Mouse (Mus musculus) heart, postnatal 4 days (tissue): ENCODE results near the gene Pdcd2. TPM values are rescaled to one million over a fixed set of nuclear protein-coding genes. Genes with fewer than 3 reads are reported as not detected.
"Not testable (repeated sequence)": the region's sequence is repeated elsewhere in the genome, so short reads cannot be mapped to it uniquely, and the experiment has no call there.

Source experiments
- DNase-seq: peaks from one replicate; pipeline ENCODE4 v3.0.0; 2021
- total RNA-seq, 2 experiments: library from RNA; stranded (reverse); gene quantifications; 2 replicates each; pipeline ENCODE4 v1.2.3; 2021

The Pdcd2 gene
- 10 to 100 TPM; 19.5 to 21.7 TPM for total RNA-seq

DNA sequence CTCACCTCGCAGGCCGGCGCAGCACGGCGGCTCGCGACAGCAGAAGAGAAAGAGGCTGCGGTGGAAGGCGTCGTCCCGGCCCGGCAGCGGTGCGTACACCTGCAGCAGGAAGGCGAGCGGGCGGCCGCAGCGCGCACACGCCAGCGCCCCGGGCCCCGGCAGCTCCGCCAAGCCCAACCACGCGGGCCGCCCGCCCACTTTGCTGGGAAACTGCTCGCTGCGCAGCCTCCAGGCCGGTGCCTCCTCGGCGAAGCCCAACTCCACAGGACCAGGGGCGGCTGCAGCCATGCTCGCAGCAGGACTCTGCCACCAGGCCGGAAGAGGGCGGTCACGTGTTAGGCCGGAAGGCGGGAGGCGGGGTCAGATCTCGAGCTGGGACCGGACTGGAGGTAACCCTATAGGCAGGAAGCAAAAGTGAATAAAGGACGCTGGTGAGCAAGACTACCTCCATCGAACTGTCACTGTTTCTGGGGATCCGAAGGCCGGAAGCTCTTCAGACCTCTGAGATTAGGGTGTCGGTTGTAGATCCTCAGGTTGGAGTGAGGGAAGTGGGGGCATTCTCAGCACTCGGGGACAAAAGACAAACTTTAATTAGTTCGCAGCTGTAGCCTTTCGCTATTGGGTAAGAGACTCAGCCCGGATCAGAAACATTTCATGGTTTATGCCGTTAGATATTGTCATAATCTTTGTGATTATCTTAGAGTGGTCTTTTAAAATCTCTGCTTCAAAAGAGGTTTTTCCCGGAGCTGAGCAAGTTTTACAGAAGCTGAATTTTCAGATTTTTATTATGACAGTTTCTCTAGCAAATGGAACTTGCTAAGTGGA lies at the start of gene Pdcd2:
Gene Pdcd2 (minus strand): TSS at position 316 of the 825 bp plus-strand sequence.
- peak; percentile 96 for DNase-seq

DNA sequence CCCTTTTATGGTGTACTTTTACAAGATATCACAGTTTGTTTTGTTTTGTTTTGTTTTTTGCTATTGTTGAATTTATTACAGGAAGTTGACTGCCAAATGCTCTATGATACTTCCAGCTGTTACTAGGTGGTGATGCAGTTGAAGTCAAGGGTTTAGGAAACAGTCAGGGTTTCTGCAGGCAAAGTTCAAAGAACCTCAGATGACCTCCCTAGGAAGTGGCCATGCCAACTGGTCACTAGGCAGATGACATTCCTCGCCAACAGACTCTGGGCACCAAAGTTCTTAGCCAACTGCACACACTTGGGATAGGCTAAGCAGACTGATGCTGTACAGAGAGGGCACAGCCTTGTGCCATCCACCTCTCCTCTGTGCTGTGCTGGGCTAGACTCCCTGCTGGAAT lies 48.0 kb upstream of the Pdcd2 start:
- DNase-seq: no peak

GRCm38 (mm10) chr17:15566908-15567307 lies 39.8 kb upstream of the Pdcd2 start:
- no peak for DNase-seq

- no peak for DNase-seq
These were observed 37.8 kb upstream of the Pdcd2 start for GRCm38 (mm10) chr17:15564928-15565300.

- peak; percentile 100 for DNase-seq
These were observed 37.2 kb upstream of the Pdcd2 start, which contains the start of gene Prdm9 for GRCm38 (mm10) chr17:15564014-15564927. Gene Prdm9, minus strand, starts transcription at chr17:15564354.

- no peak for DNase-seq
These were observed 32.8 kb upstream of the Pdcd2 start for GRCm38 (mm10) chr17:15559946-15560345.

GRCm38 (mm10) chr17:15549713-15550112 lies 22.6 kb upstream of the Pdcd2 start:
- no peak for DNase-seq

DNA sequence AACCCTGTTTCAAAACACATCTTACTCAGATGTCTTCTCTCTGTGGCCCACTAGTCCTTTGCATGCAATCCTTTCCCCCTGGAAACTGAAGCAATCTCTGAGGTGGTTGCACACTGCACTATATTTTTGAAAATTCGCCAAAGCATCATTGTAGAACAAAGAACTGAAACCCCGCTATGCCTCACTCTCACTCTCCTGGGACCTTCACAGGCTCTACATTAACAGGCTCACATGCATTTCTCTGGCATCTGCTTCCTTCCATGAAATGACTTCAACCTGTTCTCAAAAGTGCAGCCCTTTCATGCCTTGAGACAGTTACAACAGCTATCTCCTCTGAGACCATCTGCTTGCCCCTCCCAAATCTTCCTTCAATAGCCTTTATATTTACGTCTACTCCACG lies 19.3 kb upstream of the Pdcd2 start:
- DNase-seq: no peak

DNA sequence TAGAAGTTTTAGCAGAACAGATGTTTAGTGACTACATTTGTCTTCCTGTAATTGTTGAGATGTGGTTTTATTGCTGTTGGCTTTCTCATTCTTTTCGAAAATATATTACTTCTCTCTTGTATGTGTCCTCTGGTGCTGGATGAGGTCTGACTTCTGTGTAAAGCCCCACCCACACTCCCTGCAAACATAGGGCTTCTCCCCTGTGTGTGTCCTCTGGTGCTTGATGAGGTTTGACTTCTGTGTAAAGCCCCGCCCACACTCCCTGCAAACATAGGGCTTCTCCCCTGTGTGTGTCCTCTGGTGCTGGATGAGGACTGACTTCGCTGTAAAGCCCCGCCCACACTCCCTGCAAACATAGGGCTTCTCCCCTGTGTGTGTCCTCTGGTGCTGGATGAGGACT lies 16.8 kb upstream of the Pdcd2 start:
- DNase-seq: not testable (repeated sequence)

GRCm38 (mm10) chr17:15540309-15540708 lies 13.2 kb upstream of the Pdcd2 start:
- DNase-seq: no peak

DNA sequence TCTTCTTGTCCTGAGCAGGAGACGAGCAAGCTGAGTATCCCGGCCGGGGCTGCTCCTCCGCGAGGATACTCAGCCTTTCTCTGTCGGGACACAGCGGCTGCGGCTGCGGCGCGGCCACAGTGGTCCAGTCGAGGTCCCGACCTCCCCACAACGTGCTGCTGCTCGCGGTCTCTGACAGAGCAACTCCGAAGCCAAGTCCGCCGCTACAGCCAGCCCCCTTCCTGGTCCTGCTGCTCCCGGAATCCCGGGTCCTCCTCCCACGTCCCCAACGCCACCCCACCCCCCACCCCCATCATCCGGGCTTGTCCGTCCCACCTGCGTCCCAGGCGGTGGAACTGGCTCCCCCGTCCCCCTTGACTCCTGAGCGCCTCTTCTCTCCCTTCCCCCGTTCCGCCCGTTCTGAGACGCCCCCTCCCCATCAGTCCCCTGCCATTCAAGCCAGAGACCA lies 9.4 kb upstream of the Pdcd2 start:
- DNase-seq: peak; percentile 28

DNA sequence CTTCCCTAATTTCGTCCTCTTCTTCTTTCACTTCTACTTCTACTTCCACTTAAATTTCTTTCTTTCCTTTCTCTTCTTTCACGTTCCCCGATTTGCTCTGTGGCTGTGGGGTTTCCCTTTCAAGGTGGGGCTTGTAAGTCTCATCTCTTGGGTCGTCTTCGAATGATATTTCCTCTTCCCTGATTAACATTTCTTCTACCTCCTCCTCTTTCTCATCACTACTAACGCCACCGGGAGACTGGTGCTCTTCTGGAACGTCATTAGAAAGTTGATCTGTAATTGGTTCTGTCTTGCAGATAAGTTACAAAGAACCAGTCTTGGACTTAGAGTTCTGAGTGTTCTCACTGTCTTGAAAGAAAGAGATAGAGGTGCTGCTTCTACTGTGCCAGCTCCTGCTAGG lies 8.8 kb upstream of the Pdcd2 start:
- no peak for DNase-seq

- DNase-seq: no peak
These were observed 8.2 kb upstream of the Pdcd2 start for GRCm38 (mm10) chr17:15535162-15535800.

GRCm38 (mm10) chr17:15530141-15530540 lies 3.0 kb upstream of the Pdcd2 start:
- peak; percentile 46 for DNase-seq

GRCm38 (mm10) chr17:15528887-15529286 lies 1.8 kb upstream of the Pdcd2 start:
- no peak for DNase-seq

- no peak for DNase-seq
These were observed 673 bp upstream of the Pdcd2 start for GRCm38 (mm10) chr17:15527811-15528136.

- no peak for DNase-seq
These were observed 797 bp downstream of the Pdcd2 start for GRCm38 (mm10) chr17:15526304-15526703.

GRCm38 (mm10) chr17:15518766-15519165 lies 8.3 kb downstream of the Pdcd2 start:
- no peak for DNase-seq

GRCm38 (mm10) chr17:15518186-15518585 lies 8.9 kb downstream of the Pdcd2 start:
- no peak for DNase-seq

- DNase-seq: no peak
These were observed 9.3 kb downstream of the Pdcd2 start for GRCm38 (mm10) chr17:15517776-15518175.

DNA sequence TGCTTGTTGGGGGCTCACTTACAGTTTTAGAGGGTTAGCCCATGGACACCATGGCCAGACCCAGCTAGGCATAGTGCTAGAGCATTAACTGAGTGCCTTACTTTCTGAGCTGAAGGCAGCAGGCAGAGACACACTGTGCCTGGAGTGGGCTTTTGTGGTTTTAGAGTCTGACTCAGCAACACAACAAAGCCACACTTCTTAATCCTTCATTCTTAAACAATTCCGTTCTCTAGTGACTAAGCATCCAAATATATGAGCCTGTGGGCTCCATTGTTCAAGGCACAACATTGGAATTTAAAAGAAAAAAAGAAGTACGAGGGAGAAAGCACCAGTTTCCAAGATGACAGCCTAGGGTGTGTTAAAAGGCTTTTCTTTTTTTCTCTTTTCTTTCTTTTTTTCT lies 16.4 kb downstream of the Pdcd2 start:
- DNase-seq: no peak

DNA sequence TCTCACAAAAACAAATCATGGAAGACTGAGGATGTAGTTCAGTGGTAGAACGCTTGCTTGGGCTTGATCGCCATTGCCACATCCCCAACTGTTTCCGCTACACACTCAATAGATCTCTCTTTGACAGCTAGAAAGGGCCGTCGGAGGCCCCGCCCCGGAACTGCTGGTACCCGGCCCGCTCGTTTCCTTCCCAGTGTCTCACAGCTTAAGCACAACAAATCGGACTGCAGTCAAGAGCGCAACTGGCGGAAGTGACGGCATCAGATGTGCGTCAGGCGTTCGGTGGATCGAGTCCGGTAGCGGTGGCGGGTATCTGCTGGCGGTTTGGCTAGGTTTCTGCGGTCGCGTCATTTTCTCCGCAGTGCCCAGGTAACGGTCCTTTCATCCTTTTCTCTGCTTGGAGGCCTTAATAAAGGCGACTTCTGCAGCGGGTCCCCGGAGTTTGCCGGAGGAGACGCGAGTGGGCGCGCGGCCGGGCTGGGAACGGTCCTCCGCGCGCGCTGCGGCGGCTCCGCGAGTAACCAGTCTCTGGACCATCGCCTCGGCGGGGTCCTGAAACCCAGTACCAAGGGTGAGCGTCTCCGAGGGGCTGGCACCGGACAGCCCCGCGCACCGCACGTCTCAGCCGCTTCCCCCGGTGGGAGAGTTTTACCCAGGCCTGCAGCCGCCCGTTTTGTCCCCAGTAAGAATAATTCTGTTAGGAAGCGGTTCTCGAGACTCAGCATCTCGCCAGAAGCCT lies 27.3 kb downstream of the Pdcd2 start, which contains the start of the genes Psmb1 and Tbp:
Gene Psmb1 (minus strand): TSS at position 96 of the 739 bp plus-strand sequence.
Gene Tbp (plus strand): TSS at position 233 of the 739 bp plus-strand sequence.
- DNase-seq: peak; percentile 97
